Mouse (Mus musculus) midbrain, embryonic 12.5 days (tissue): ENCODE data around the gene Agtpbp1. TPM values are rescaled to one million over a fixed set of nuclear protein-coding genes. Genes with fewer than 3 reads are reported as not detected.
"Not testable (repeated sequence)": the region's sequence is repeated elsewhere in the genome, so short reads cannot be mapped to it uniquely, and the experiment has no call there.

ENCODE experiments used
- ATAC-seq: fragments of 200-750 bp; cut with Nextera tagmentation; 2 replicates; pipeline ENCODE4 v1.8.0; 2017; ENCODE audit warnings: low read depth, moderate TSS enrichment, moderate library complexity; ENCODE audit not compliant: low FRiP score
- H3K27ac ChIP-seq: fragments of 300-500 bp; sonication (generic); replicated peaks from 2 replicates; pipeline ENCODE4 v1.5.1; 2016; ENCODE audit warnings: mild to moderate bottlenecking
- H3K27me3 ChIP-seq: fragments of 300-500 bp; sonication (generic); 2 replicates; pipeline ENCODE4 v1.6.1; 2016; ENCODE audit warnings: mild to moderate bottlenecking
- H3K36me3 ChIP-seq: fragments of 300-500 bp; sonication (generic); 2 replicates; pipeline ENCODE4 v1.6.1; 2016
- H3K4me1 ChIP-seq: fragments of 300-500 bp; sonication (generic); 2 replicates; pipeline ENCODE4 v1.6.1; 2016
- H3K4me2 ChIP-seq: fragments of 300-500 bp; sonication (generic); replicated peaks from 2 replicates; pipeline ENCODE4 v1.6.1; 2016; ENCODE audit warnings: mild to moderate bottlenecking, moderate library complexity
- H3K4me3 ChIP-seq: fragments of 300-500 bp; sonication (generic); 2 replicates; pipeline ENCODE4 v1.5.1; 2016; ENCODE audit warnings: mild to moderate bottlenecking
- H3K9ac ChIP-seq: fragments of 300-500 bp; sonication (generic); replicated peaks from 2 replicates; pipeline ENCODE4 v1.6.1; 2016; ENCODE audit warnings: mild to moderate bottlenecking, moderate library complexity
- H3K9me3 ChIP-seq: fragments of 300-500 bp; sonication (generic); 2 replicates; pipeline ENCODE4 v1.6.1; 2016; ENCODE audit warnings: mild to moderate bottlenecking
- WGBS: fragments of 180-500 bp; shearing (Covaris S2); methylation state at CpG from one replicate; pipeline ENCODE4 v1.1.7; 2016; 5-methylcytosine and 5-hydroxymethylcytosine counted together
- polyA plus RNA-seq: library from polyadenylated mRNA; unstranded; fragments of >200 nt; fragmentation: Nextera tagmentation; extraction: Ambion mirVana; gene quantifications from 2 replicates; pipeline ENCODE4 v1.2.1, GENCODE M21; 2016

The Agtpbp1 gene
- polyA plus RNA-seq, 1 experiment from 2014 or later = 29.5 TPM

GRCm38 (mm10) chr13:59605221-59605922 lies 20.3 kb upstream of the Agtpbp1 start:
- ATAC-seq = no peak
- H3K36me3 ChIP-seq = peaks cover 95% of the 10 kb centered on the region
- WGBS = 85% methylated on average over 10 of the region's 10 CpGs

GRCm38 (mm10) chr13:59604511-59604910 lies 19.5 kb upstream of the Agtpbp1 start:
- no peak overlapping the region for H3K4me3 ChIP-seq
- ATAC-seq = no peak
- no peaks in the 10 kb centered on the region for H3K27me3 ChIP-seq
- H3K9ac ChIP-seq = no peak overlapping the region
- no peaks in the 10 kb centered on the region for H3K9me3 ChIP-seq
- peaks cover 95% of the 10 kb centered on the region for H3K36me3 ChIP-seq
- WGBS = 86% methylated on average over 1 of the region's 1 CpGs
- H3K27ac ChIP-seq = no peak overlapping the region
- no peak overlapping the region for H3K4me2 ChIP-seq
- no peaks in the 10 kb centered on the region for H3K4me1 ChIP-seq

More at GRCm38 (mm10) chr13:59605221-59605922, 20.3 kb upstream of the Agtpbp1 start:
- H3K27me3 ChIP-seq = no peaks in the 10 kb centered on the region
- H3K4me3 ChIP-seq = no peak overlapping the region
- H3K9me3 ChIP-seq = no peaks in the 10 kb centered on the region
- no peak overlapping the region for H3K9ac ChIP-seq
- no peak overlapping the region for H3K4me2 ChIP-seq
- H3K27ac ChIP-seq = no peak overlapping the region
- H3K4me1 ChIP-seq = no peaks in the 10 kb centered on the region

DNA sequence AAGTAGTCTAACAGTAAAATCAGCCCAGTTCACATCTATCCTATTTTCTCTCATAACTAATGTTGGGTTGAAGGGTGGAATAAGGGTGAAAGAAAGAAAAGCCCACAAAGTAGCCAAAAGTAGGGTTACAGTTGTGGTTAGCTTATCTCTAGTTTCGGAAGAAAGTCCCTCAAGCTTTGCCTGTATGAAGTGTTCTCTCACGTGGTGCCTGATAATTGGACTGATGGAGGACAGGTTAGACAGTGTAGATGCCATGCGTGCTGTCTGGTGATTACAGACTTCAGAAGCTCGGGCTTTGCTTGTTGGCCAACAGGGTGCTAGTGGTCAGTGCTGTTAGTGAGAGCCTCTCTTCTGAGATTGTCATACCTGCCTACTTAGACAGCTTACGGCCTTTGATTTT lies 18.1 kb upstream of the Agtpbp1 start:
- H3K9me3 ChIP-seq = no peaks in the 10 kb centered on the region
- H3K27ac ChIP-seq = no peak overlapping the region
- peaks cover 89% of the 10 kb centered on the region for H3K36me3 ChIP-seq
- H3K9ac ChIP-seq = no peak overlapping the region
- H3K4me1 ChIP-seq = no peaks in the 10 kb centered on the region
- no peak overlapping the region for H3K4me3 ChIP-seq
- no peak overlapping the region for H3K4me2 ChIP-seq
- 91% methylated on average over 5 of the region's 5 CpGs for WGBS
- H3K27me3 ChIP-seq = no peaks in the 10 kb centered on the region
- no peak for ATAC-seq

GRCm38 (mm10) chr13:59592630-59593029 lies 7.6 kb upstream of the Agtpbp1 start:
- H3K27ac ChIP-seq = no peak overlapping the region
- no peak overlapping the region for H3K9ac ChIP-seq
- no peak for ATAC-seq
- no peaks in the 10 kb centered on the region for H3K27me3 ChIP-seq
- peaks cover 8% of the 10 kb centered on the region for H3K4me1 ChIP-seq
- H3K9me3 ChIP-seq = no peaks in the 10 kb centered on the region
- peaks cover 77% of the 10 kb centered on the region for H3K36me3 ChIP-seq
- H3K4me2 ChIP-seq = no peak overlapping the region
- 92% methylated on average over 1 of the region's 1 CpGs for WGBS
- no peak overlapping the region for H3K4me3 ChIP-seq

DNA sequence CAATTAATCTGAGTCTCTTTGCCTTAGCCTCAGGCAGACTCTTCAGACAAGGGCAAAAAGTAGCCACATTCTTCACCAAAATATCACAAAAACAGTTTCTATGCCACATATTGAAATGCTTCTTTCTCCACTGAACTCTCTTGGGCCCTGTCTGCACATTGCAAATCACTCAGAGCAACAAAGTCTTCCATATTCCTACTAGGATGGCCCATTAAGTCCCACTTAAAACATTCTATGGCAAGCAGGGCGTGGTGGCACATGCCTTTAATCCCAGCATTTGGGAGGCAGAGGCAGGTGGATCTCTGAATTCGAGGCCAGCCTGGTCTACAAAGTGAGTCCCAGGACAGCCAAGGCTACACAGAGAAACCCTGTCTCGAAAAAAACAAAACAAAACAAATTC lies 7.0 kb upstream of the Agtpbp1 start:
- not testable (repeated sequence) for H3K27ac ChIP-seq, H3K4me3 ChIP-seq, H3K9ac ChIP-seq, H3K4me2 ChIP-seq, H3K27me3 ChIP-seq, H3K9me3 ChIP-seq, ATAC-seq
- H3K4me1 ChIP-seq = peaks cover 14% of the 10 kb centered on the region
- peaks cover 79% of the 10 kb centered on the region for H3K36me3 ChIP-seq
- WGBS = 95% methylated on average over 3 of the region's 3 CpGs

GRCm38 (mm10) chr13:59590691-59591090 lies 5.7 kb upstream of the Agtpbp1 start:
- Histone ChIP-seq H3K27me3 (no peaks in the 10 kb centered on the region), H3K4me2 (no peak overlapping the region), H3K4me3 (no peak overlapping the region), H3K27ac (no peak overlapping the region), H3K36me3 (peaks cover 69% of the 10 kb centered on the region), H3K9me3 (no peaks in the 10 kb centered on the region), H3K4me1 (peaks cover 23% of the 10 kb centered on the region), H3K9ac (no peak overlapping the region)
- no peak for ATAC-seq
- WGBS = 86% methylated on average over 4 of the region's 4 CpGs

GRCm38 (mm10) chr13:59589672-59590071 lies 4.6 kb upstream of the Agtpbp1 start:
- WGBS = 91% methylated on average over 4 of the region's 4 CpGs
- Histone ChIP-seq H3K36me3 (peaks cover 64% of the 10 kb centered on the region), H3K9ac (no peak overlapping the region), H3K27me3 (no peaks in the 10 kb centered on the region), H3K4me1 (peaks cover 23% of the 10 kb centered on the region), H3K27ac (no peak overlapping the region), H3K4me3 (no peak overlapping the region), H3K4me2 (no peak overlapping the region), H3K9me3 (no peaks in the 10 kb centered on the region)
- no peak for ATAC-seq

GRCm38 (mm10) chr13:59587201-59587600 lies 2.2 kb upstream of the Agtpbp1 start:
- Histone ChIP-seq H3K27me3 (no peaks in the 10 kb centered on the region), H3K27ac (no peak overlapping the region), H3K36me3 (peaks cover 46% of the 10 kb centered on the region), H3K4me1 (peaks cover 28% of the 10 kb centered on the region), H3K9me3 (no peaks in the 10 kb centered on the region), H3K4me2 (peak overlapping the region; percentile 66), H3K4me3 (no peak overlapping the region), H3K9ac (no peak overlapping the region)
- WGBS = 97% methylated on average over 2 of the region's 2 CpGs
- no peak for ATAC-seq

DNA sequence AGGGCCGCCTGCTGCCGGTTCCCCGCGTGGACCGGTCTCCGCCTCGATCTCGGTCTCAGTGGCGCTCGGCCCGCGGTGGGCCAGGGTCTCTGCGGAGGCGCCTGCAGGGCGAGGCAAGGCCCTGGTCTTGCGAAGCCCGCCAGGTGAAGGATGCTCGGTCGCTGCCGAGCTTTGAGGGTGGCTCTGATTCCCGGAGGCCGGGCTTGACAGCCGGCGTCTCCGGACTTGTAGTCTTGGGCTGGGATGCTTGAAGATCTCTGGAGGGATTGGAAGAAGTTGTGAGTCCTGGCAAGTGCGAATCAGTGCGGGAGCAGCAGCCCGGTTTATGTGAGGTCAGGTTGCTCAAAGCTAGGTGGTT lies 600 bp upstream of the Agtpbp1 start:
- Histone ChIP-seq H3K4me3 (peak overlapping the region; percentile 85), H3K9ac (peak overlapping the region; percentile 88), H3K27me3 (no peaks in the 10 kb centered on the region), H3K9me3 (no peaks in the 10 kb centered on the region), H3K4me2 (peak overlapping the region; percentile 66), H3K36me3 (peaks cover 30% of the 10 kb centered on the region), H3K27ac (peak overlapping the region; percentile 74), H3K4me1 (peaks cover 28% of the 10 kb centered on the region)
- under 1% methylated on average over 28 of the region's 28 CpGs for WGBS
- ATAC-seq = no peak

DNA sequence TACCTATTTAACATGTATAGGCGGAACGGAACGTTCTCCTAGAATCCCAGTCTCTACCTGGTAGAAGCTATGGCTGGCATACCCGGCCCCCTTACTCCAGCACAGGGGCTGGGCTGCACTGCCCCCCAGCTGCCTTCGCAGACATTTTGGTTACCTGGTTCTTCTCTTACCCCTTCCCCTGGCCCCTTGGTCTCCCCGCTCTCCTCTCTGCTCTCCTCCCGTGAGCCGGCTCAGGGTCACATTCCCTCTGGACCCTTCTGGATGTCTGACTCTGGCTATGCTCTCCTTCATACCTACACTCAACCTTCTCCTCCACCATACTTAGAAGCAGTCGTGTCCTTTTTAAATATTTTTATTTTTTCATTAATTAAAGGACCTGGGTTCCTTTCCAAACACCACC lies 546 bp downstream of the Agtpbp1 start:
- H3K27ac ChIP-seq = peak overlapping the region; percentile 47
- peak overlapping the region; percentile 80 for H3K4me2 ChIP-seq
- H3K4me3 ChIP-seq = peak overlapping the region; percentile 85
- H3K27me3 ChIP-seq = no peaks in the 10 kb centered on the region
- 5% methylated on average over 9 of the region's 9 CpGs for WGBS
- no peaks in the 10 kb centered on the region for H3K9me3 ChIP-seq
- H3K36me3 ChIP-seq = peaks cover 20% of the 10 kb centered on the region
- peaks cover 28% of the 10 kb centered on the region for H3K4me1 ChIP-seq
- peak overlapping the region; percentile 65 for H3K9ac ChIP-seq
- ATAC-seq = peak; percentile 75

- Histone ChIP-seq H3K4me1 (peaks cover 5% of the 10 kb centered on the region), H3K9ac (no peak overlapping the region), H3K4me2 (no peak overlapping the region), H3K27me3 (no peaks in the 10 kb centered on the region), H3K4me3 (no peak overlapping the region), H3K9me3 (no peaks in the 10 kb centered on the region), H3K27ac (no peak overlapping the region), H3K36me3 (no peaks in the 10 kb centered on the region)
- 97% methylated on average over 4 of the region's 4 CpGs for WGBS
- no peak for ATAC-seq
Observed at GRCm38 (mm10) chr13:59580954-59581353, 4.1 kb downstream of the Agtpbp1 start.

DNA sequence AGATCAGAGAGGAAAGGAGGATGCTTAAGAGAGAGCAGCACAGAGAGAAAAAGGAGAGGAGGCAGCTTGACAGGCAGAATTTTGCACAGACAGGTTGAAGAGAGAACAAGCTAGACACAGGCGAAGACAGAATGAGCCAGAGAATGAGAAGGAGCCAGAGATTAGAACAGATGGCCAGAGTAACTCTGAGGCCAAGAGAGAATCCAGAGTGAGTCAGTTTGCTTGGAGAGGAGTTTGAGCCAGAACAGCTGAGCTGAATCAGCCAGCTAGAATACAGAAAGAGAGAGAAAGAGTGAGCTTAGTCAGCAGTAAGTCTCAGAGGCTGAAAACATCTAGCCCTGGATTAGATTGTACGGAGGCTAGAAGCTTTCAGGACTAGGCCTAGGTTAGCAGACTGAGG lies 12.5 kb downstream of the Agtpbp1 start:
- 84% methylated on average over 2 of the region's 2 CpGs for WGBS
- no peak overlapping the region for H3K4me3 ChIP-seq
- ATAC-seq = no peak
- H3K4me1 ChIP-seq = no peaks in the 10 kb centered on the region
- H3K27me3 ChIP-seq = no peaks in the 10 kb centered on the region
- H3K9ac ChIP-seq = no peak overlapping the region
- no peak overlapping the region for H3K27ac ChIP-seq
- H3K4me2 ChIP-seq = no peak overlapping the region
- no peaks in the 10 kb centered on the region for H3K36me3 ChIP-seq
- H3K9me3 ChIP-seq = no peaks in the 10 kb centered on the region

GRCm38 (mm10) chr13:59571107-59571506 lies 13.9 kb downstream of the Agtpbp1 start:
- H3K36me3 ChIP-seq = no peaks in the 10 kb centered on the region
- H3K9me3 ChIP-seq = no peaks in the 10 kb centered on the region
- no peaks in the 10 kb centered on the region for H3K4me1 ChIP-seq
- H3K27ac ChIP-seq = no peak overlapping the region
- ATAC-seq = no peak
- H3K4me3 ChIP-seq = no peak overlapping the region
- WGBS = 90% methylated on average over 6 of the region's 6 CpGs
- no peak overlapping the region for H3K4me2 ChIP-seq
- no peaks in the 10 kb centered on the region for H3K27me3 ChIP-seq
- no peak overlapping the region for H3K9ac ChIP-seq
